Comparison of ENCODE assay signal across 35 mouse cellular contexts in the genomic region with DNA sequence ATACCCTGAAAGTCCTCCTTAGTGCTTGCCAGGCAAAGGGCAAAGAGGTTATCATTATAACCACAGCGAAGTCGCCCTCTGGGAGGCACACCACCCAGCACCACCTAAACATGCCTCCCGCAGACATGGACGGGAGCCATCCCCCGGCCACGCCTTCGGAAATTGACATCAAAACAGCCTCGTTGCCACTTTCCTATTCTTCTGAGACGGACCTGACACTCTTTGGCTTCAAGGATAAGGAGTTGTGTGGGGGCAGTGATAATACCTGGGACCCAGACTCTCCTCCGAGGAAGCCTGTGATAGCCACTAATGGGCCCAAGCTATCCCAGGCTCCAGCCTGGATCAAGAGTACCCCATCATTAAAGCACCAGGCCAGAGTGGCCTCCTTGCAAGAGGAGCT. TPM values are rescaled to one million over a fixed set of nuclear protein-coding genes. Genes with fewer than 3 reads are reported as not detected.
"Had no signal": no experiment of that assay in that cellular context is flagged by ENCODE, and none has a peak within 500 bp of the region (broad histone marks: within the 10 kb centered on the region; RNA-seq: fewer than 3 reads in every experiment).

No protein-coding gene starts in this region.

- H3K27me3 ChIP-seq: embryonic facial prominence, embryonic 12.5 days; embryonic facial prominence, embryonic 13.5 days; embryonic facial prominence, embryonic 15.5 days; forebrain, embryonic 12.5 days; forebrain, embryonic 13.5 days; forebrain, embryonic 15.5 days had no signal

- H3K27ac ChIP-seq: embryonic facial prominence, embryonic 10.5 days; embryonic facial prominence, embryonic 12.5 days; embryonic facial prominence, embryonic 13.5 days; embryonic facial prominence, embryonic 15.5 days; forebrain, embryonic 10.5 days; forebrain, embryonic 12.5 days; forebrain, embryonic 13.5 days; forebrain, embryonic 15.5 days; gastrocnemius, adult 2 months; heart, adult 2 months had no signal

- H3K9ac ChIP-seq: embryonic facial prominence, embryonic 12.5 days; embryonic facial prominence, embryonic 13.5 days; embryonic facial prominence, embryonic 15.5 days; forebrain, embryonic 12.5 days; forebrain, embryonic 13.5 days; forebrain, embryonic 15.5 days; forebrain, postnatal 0 days had no signal

- DNase-seq: cerebellum, adult 8-10 months; cerebellum, adult 9-10 months; cerebellum, adult 9-11 months; cerebellum, postnatal 10 days; cerebellum, postnatal 14 days; cerebellum, postnatal 25 days; cerebellum, postnatal 36 days; embryo, embryonic 11 days; forebrain, postnatal 0 days; gastrocnemius, adult 2 months; gastrocnemius, postnatal 10 days; gastrocnemius, postnatal 14 days; gastrocnemius, postnatal 25 days; gastrocnemius, postnatal 36 days; heart, adult 18-20 months; heart, adult 2 months had no signal

- H3K36me3 ChIP-seq: embryonic facial prominence, embryonic 10.5 days; embryonic facial prominence, embryonic 12.5 days; embryonic facial prominence, embryonic 13.5 days; embryonic facial prominence, embryonic 15.5 days; forebrain, embryonic 10.5 days; forebrain, embryonic 12.5 days; forebrain, embryonic 15.5 days had no signal

- H3K4me2 ChIP-seq: embryonic facial prominence, embryonic 12.5 days; embryonic facial prominence, embryonic 13.5 days; embryonic facial prominence, embryonic 15.5 days; forebrain, embryonic 12.5 days; forebrain, embryonic 13.5 days; forebrain, embryonic 15.5 days had no signal

- H3K9me3 ChIP-seq: embryonic facial prominence, embryonic 10.5 days; embryonic facial prominence, embryonic 12.5 days; embryonic facial prominence, embryonic 13.5 days; embryonic facial prominence, embryonic 15.5 days; forebrain, embryonic 10.5 days; forebrain, embryonic 12.5 days; forebrain, embryonic 13.5 days; forebrain, embryonic 15.5 days had no signal

- H3K4me3 ChIP-seq: embryonic facial prominence, embryonic 10.5 days; embryonic facial prominence, embryonic 12.5 days; embryonic facial prominence, embryonic 13.5 days; embryonic facial prominence, embryonic 15.5 days; erythroblast, embryonic 14.5 days; forebrain, embryonic 10.5 days; forebrain, embryonic 12.5 days; forebrain, embryonic 13.5 days; forebrain, embryonic 15.5 days; gastrocnemius, adult 2 months; heart, adult 2 months had no signal

- ATAC-seq: forebrain, embryonic 13.5 days; forebrain, embryonic 14.5 days; forebrain, embryonic 15.5 days; forebrain, embryonic 16.5 days; forebrain, postnatal 0 days had no signal

- H3K4me1 ChIP-seq: embryonic facial prominence, embryonic 10.5 days; embryonic facial prominence, embryonic 12.5 days; embryonic facial prominence, embryonic 13.5 days; embryonic facial prominence, embryonic 15.5 days; forebrain, embryonic 10.5 days; forebrain, embryonic 12.5 days; forebrain, embryonic 13.5 days; forebrain, embryonic 15.5 days had no signal

RNA-seq across cellular contexts. Expression of a gene that starts 13.0 kb away (rescaled TPM):
- total RNA-seq: common myeloid progenitor, adult 5-6 weeks; gastrocnemius, adult 18-20 months; gastrocnemius, adult 2 months; gastrocnemius, adult 8-10 months; gastrocnemius, postnatal 14 days; gastrocnemius, postnatal 25 days; gastrocnemius, postnatal 36 days; gastrocnemius, postnatal 4 days; granulocyte monocyte progenitor cell, adult 5-6 weeks; heart, adult 18-20 months; heart, adult 2 months; heart, adult 8-10 months had no signal
- polyA plus RNA-seq: embryonic facial prominence, embryonic 10.5 days; embryonic facial prominence, embryonic 11.5 days; embryonic facial prominence, embryonic 13.5 days; erythroblast, embryonic 14.5 days; forebrain, embryonic 11.5 days; heart, adult 2 months had no signal

RNA-seq across cellular contexts. Expression of a gene that starts 45.2 kb away (rescaled TPM):
- polyA plus RNA-seq: embryonic facial prominence, embryonic 11.5 days; embryonic facial prominence, embryonic 12.5 days; erythroblast, embryonic 14.5 days; forebrain, embryonic 11.5 days; forebrain, postnatal 0 days had no signal
